8 mouse cellular contexts compared by ENCODE assay signal in genomic region chr9:47856311-47856710, GRCm38 (mm10).
DNase-seq lines count a peak whose midpoint lies in the region; ATAC-seq lines count a peak whose summit lies in the region.

No protein-coding gene starts in this region.

- WGBS in intestine, embryonic 14.5 days = 69% methylated on average over 8 of the region's 8 CpGs
- 77% methylated on average over 8 of the region's 8 CpGs for WGBS in intestine, embryonic 16.5 days
- WGBS in hindbrain, embryonic 14.5 days = 80% methylated on average over 8 of the region's 8 CpGs

- no peaks in the 10 kb centered on the region for H3K9me3 ChIP-seq in intestine, embryonic 14.5 days (ENCODE audit: control insufficient read depth, low read length)
- no peaks in the 10 kb centered on the region for H3K9me3 ChIP-seq in intestine, embryonic 16.5 days (ENCODE audit: control insufficient read depth, low read length)
- no peaks in the 10 kb centered on the region for H3K9me3 ChIP-seq in hindbrain, embryonic 14.5 days (ENCODE audit: control insufficient read depth, low read length)

- no peak overlapping the region for H3K9ac ChIP-seq in intestine, embryonic 14.5 days (ENCODE audit: low read length)
- H3K9ac ChIP-seq in intestine, embryonic 16.5 days (ENCODE audit: low read depth, low read length) = no peak overlapping the region
- no peak overlapping the region for H3K9ac ChIP-seq in hindbrain, embryonic 14.5 days

- no peak overlapping the region for H3K27ac ChIP-seq in intestine, embryonic 14.5 days (ENCODE audit: low read depth)
- H3K27ac ChIP-seq in intestine, embryonic 16.5 days (ENCODE audit: low read length) = no peak overlapping the region
- no peak overlapping the region for H3K27ac ChIP-seq in hindbrain, embryonic 14.5 days

- no peak for ATAC-seq in intestine, embryonic 14.5 days (replicated peaks; ENCODE audit: low FRiP score, low TSS enrichment, low read depth)
- no peak for ATAC-seq in intestine, embryonic 16.5 days
- ATAC-seq in hindbrain, embryonic 14.5 days (ENCODE audit: low FRiP score) = no peak

- H3K27me3 ChIP-seq in intestine, embryonic 14.5 days (replicated peaks; ENCODE audit: control insufficient read depth, insufficient read depth, low read length) = no peaks in the 10 kb centered on the region
- no peaks in the 10 kb centered on the region for H3K27me3 ChIP-seq in intestine, embryonic 16.5 days (replicated peaks; ENCODE audit: control insufficient read depth, insufficient read depth, low read length)
- H3K27me3 ChIP-seq in hindbrain, embryonic 14.5 days (ENCODE audit: control insufficient read depth, insufficient read depth, low read length) = no peaks in the 10 kb centered on the region

- peaks cover 10% of the 10 kb centered on the region; the same call in 1 of the 2 replicates for H3K4me1 ChIP-seq in intestine, embryonic 14.5 days (replicated peaks; ENCODE audit: control insufficient read depth, insufficient read depth, low read length)
- 0 out of 2 replicates have a peak, but pooled peaks cover 6% of the 10 kb centered on the region for H3K4me1 ChIP-seq in intestine, embryonic 16.5 days (ENCODE audit: control insufficient read depth, insufficient read depth, low read length)
- H3K4me1 ChIP-seq in hindbrain, embryonic 14.5 days (replicated peaks; ENCODE audit: control insufficient read depth, insufficient read depth, low read length) = peaks cover 22% of the 10 kb centered on the region

- peak; percentile 59 for DNase-seq in intestine, embryonic 14.5 days (ENCODE audit: low spot score)
- DNase-seq in testis, postnatal 10 days (ENCODE audit: low spot score) = peak; percentile 64
- no peak for DNase-seq in testis, postnatal 14 days (ENCODE audit: low spot score)
- peak; percentile 9 for DNase-seq in c-Kit-positive CD71-positive TER-119-negative erythroid progenitor cells, embryonic 14.5 days (ENCODE audit: low read depth)
- DNase-seq in thymus, postnatal 25 days = peak; percentile 14
- no peak for DNase-seq in frontal cortex, postnatal 10 days (ENCODE audit: low spot score in 2 of 2)
- DNase-seq in hindbrain, embryonic 14.5 days (ENCODE audit: low spot score) = no peak

- H3K36me3 ChIP-seq in intestine, embryonic 14.5 days (ENCODE audit: control insufficient read depth, insufficient read depth, low read length) = no peaks in the 10 kb centered on the region
- H3K36me3 ChIP-seq in intestine, embryonic 16.5 days (ENCODE audit: control insufficient read depth, insufficient read depth, low read length) = no peaks in the 10 kb centered on the region
- no peaks in the 10 kb centered on the region for H3K36me3 ChIP-seq in hindbrain, embryonic 14.5 days (replicated peaks; ENCODE audit: control insufficient read depth, insufficient read depth)

- H3K4me3 ChIP-seq in intestine, embryonic 14.5 days (ENCODE audit: low read depth, low read length) = no peak overlapping the region
- H3K4me3 ChIP-seq in intestine, embryonic 16.5 days (ENCODE audit: low read length) = no peak overlapping the region
- no peak overlapping the region for H3K4me3 ChIP-seq in hindbrain, embryonic 14.5 days (replicated peaks; ENCODE audit: low read length)

- no peak overlapping the region for H3K4me2 ChIP-seq in intestine, embryonic 14.5 days (ENCODE audit: low read length)
- H3K4me2 ChIP-seq in intestine, embryonic 16.5 days (ENCODE audit: low read depth, low read length) = no peak overlapping the region
- no peak overlapping the region for H3K4me2 ChIP-seq in hindbrain, embryonic 14.5 days (replicated peaks)

Comparison
In these comparisons a context has a peak if more than half of its experiments do, and no peak if none do; other contexts are left out.
1. DNase-seq: peak in intestine, embryonic 14.5 days (single experiment), testis, postnatal 10 days (single experiment), c-Kit-positive CD71-positive TER-119-negative erythroid progenitor cells, embryonic 14.5 days (single experiment) and thymus, postnatal 25 days (single experiment); none in testis, postnatal 14 days (single experiment), frontal cortex, postnatal 10 days (0 of 2) and hindbrain, embryonic 14.5 days (single experiment).